ENCODE assay signal across 8 mouse cellular contexts in genomic region chr9:51990828-51991227, GRCm38 (mm10). TPM values are rescaled to one million over a fixed set of nuclear protein-coding genes. Genes with fewer than 3 reads are reported as not detected.
DNase-seq lines count a peak whose midpoint lies in the region; ATAC-seq and TF ChIP-seq lines count a peak whose summit lies in the region.

No protein-coding gene starts in this region.

- no peak for ATAC-seq in Patski

- POLR2A ChIA-PET in Patski (lab: Charles Lee), result no interaction called here

- no peaks in the 10 kb centered on the region for H3K27me3 ChIP-seq in Patski

- no peak overlapping the region for H3K4me3 ChIP-seq in left cerebral cortex, adult 2 months

- in situ Hi-C loops in Patski (cut with MboI; ENCODE audit: low pct_unique_long_range_greater_than_20kb), result loop anchor here (5.0 kb wide), 1 partner anchor 106 kb away; no protein-coding TSS in a partner anchor

- no peak overlapping the region for H3K27ac ChIP-seq in left cerebral cortex, adult 2 months

- intact Hi-C loops in left cerebral cortex, adult 2 months (cut with DNase I), result loop anchor here (1.0 kb wide), 1 partner anchor 107 kb away; no protein-coding TSS in a partner anchor
- intact Hi-C loops in left cerebral cortex, postnatal 36 days (cut with DNase I), result no loop called here

- TF ChIP-seq CTCF in left cerebral cortex, adult 2 months (IDR thresholded peaks at IDR 0.05), result peak; percentile 45
- TF ChIP-seq CTCF in Patski (IDR thresholded peaks at IDR 0.05), result peak; percentile 55

- peak in 1 of 2 experiments; percentile 16 for DNase-seq in left cerebral cortex, adult 2 months (ENCODE audit: extremely low spot score in 1 of 2, low spot score in 2 of 2)
- DNase-seq in left cerebral cortex, postnatal 36 days (ENCODE audit: low spot score in 2 of 2), result no peak
- no peak for DNase-seq in Patski (ENCODE audit: low read depth, low spot score)
- DNase-seq in embryo, embryonic 11 days, result peak; percentile 63
- DNase-seq in kidney, postnatal 36 days, result peak; percentile 69 to 85
- peak; percentile 59 for DNase-seq in naive thymus-derived CD4-positive, alpha-beta T cell, adult 2 months (ENCODE audit: low read depth)
- no peak for DNase-seq in left cerebral cortex, adult 11 months (ENCODE audit: low spot score)
- DNase-seq in left cerebral cortex, adult 8-10 months (ENCODE audit: low spot score in 2 of 2), result no peak

- CTCF ChIA-PET in Patski (lab: Charles Lee), result interaction anchor here (1.2 to 2.5 kb wide), 4 partner anchors 14 to 108 kb away, joined by 3 to 12 read pairs (median 5); partner anchors contain the start of gene Rdx

RNA-seq across cellular contexts. Expression of gene Fdx1, which starts 27.5 kb away (rescaled TPM):
- total RNA-seq in left cerebral cortex, adult 2 months (2021), result 10 to 100 TPM; 17.3 to 21.7 TPM
- total RNA-seq in left cerebral cortex, postnatal 36 days (2021), result 10 to 100 TPM; 19.8 to 19.9 TPM
- polyA plus RNA-seq in Patski (2021), result 62.4 TPM
- total RNA-seq in left cerebral cortex, adult 8-10 months (2022), result 10 to 100 TPM; 15.2 to 18.0 (median 17.8) TPM

RNA-seq across cellular contexts. Expression of gene Rdx, which starts 56.1 kb away (rescaled TPM):
- total RNA-seq in left cerebral cortex, adult 2 months (2021), result 10 to 100 TPM; 43.8 to 46.0 TPM
- 10 to 100 TPM; 43.3 to 46.4 TPM for total RNA-seq in left cerebral cortex, postnatal 36 days (2021)
- 96.6 TPM for polyA plus RNA-seq in Patski (2021)
- 10 to 100 TPM; 55.9 to 61.3 (median 60.1) TPM for total RNA-seq in left cerebral cortex, adult 8-10 months (2022)

Comparison
In these comparisons a context has a peak if more than half of its experiments do, and no peak if none do; other contexts are left out.
1. DNase-seq: peak in embryo, embryonic 11 days (single experiment), kidney, postnatal 36 days (2 of 2) and naive thymus-derived CD4-positive, alpha-beta T cell, adult 2 months (single experiment); none in left cerebral cortex, postnatal 36 days (0 of 2), Patski (single experiment), left cerebral cortex, adult 11 months (single experiment) and left cerebral cortex, adult 8-10 months (0 of 2).